Mouse (Mus musculus) lung, postnatal 0 days (tissue): ENCODE results near the gene Map3k4. TPM values are rescaled to one million over a fixed set of nuclear protein-coding genes. Genes with fewer than 3 reads are reported as not detected.

Source experiments
- ATAC-seq: fragments of 200-750 bp; cut with Nextera tagmentation; 2 replicates; pipeline ENCODE4 v1.8.0; 2017; ENCODE audit warnings: moderate library complexity
- DNase-seq: peaks from one replicate; pipeline ENCODE4 v3.0.0-alpha.2; 2016; ENCODE audit warnings: low spot score
- H3K27ac ChIP-seq: fragments of 300-500 bp; sonication (generic); 2 replicates; pipeline ENCODE4 v1.5.1; 2014; ENCODE audit warnings: antibody characterized with exemption, mild to moderate bottlenecking, low read length, mixed read lengths
- H3K27me3 ChIP-seq: fragments of 300-500 bp; sonication (generic); replicated peaks from 2 replicates; pipeline ENCODE4 v1.6.1; 2014; ENCODE audit warnings: low read length, mixed read lengths; ENCODE audit not compliant: insufficient read depth
- H3K36me3 ChIP-seq: fragments of 300-500 bp; sonication (generic); 2 replicates; pipeline ENCODE4 v1.6.1; 2014; ENCODE audit warnings: low read length, mixed read lengths; ENCODE audit not compliant: insufficient read depth
- H3K4me1 ChIP-seq: fragments of 300-500 bp; sonication (generic); 2 replicates; pipeline ENCODE4 v1.6.1; 2014; ENCODE audit warnings: antibody characterized with exemption, low read depth, low read length, mixed read lengths; ENCODE audit not compliant: insufficient read depth
- H3K4me2 ChIP-seq: fragments of 300-500 bp; sonication (generic); replicated peaks from 2 replicates; pipeline ENCODE4 v1.6.1; 2014; ENCODE audit warnings: low read depth, mild to moderate bottlenecking, low read length, moderate library complexity, mixed read lengths
- H3K4me3 ChIP-seq: fragments of 300-500 bp; sonication (generic); 2 replicates; pipeline ENCODE4 v1.5.1; 2014; ENCODE audit warnings: low read depth, low read length
- H3K9ac ChIP-seq: fragments of 300-500 bp; sonication (generic); replicated peaks from 2 replicates; pipeline ENCODE4 v1.6.1; 2014; ENCODE audit warnings: low read depth, mild to moderate bottlenecking
- H3K9me3 ChIP-seq: fragments of 300-500 bp; sonication (generic); 2 replicates; pipeline ENCODE4 v1.6.1; 2016; ENCODE audit warnings: low read length, mixed read lengths
- CTCF ChIP-seq: IDR thresholded peaks from 2 replicates; pipeline ENCODE4 v1.5.1; 2016; ENCODE audit warnings: antibody characterized with exemption, mild to moderate bottlenecking
- EP300 ChIP-seq: IDR thresholded peaks from 2 replicates; pipeline ENCODE4 v1.6.1; 2016; ENCODE audit warnings: antibody characterized with exemption, mild to moderate bottlenecking, control low read depth
- WGBS: fragments of 180-500 bp; shearing (Covaris S2); extraction: QIAGEN DNeasy Blood & Tissue Kit; methylation state at CpG from one replicate; pipeline ENCODE4 v1.1.7; 2014; 5-methylcytosine and 5-hydroxymethylcytosine counted together
- polyA plus RNA-seq: library from polyadenylated mRNA; unstranded; fragments of >200 nt; fragmentation: Nextera tagmentation; extraction: Ambion mirVana; gene quantifications from 2 replicates; pipeline ENCODE4 v1.2.1, GENCODE M21; 2015

The Map3k4 gene
- polyA plus RNA-seq, 1 experiment from 2014 or later: 32.5 TPM

- DNase-seq (no peak), ATAC-seq (no peak)
- no peaks in the 10 kb centered on the region for H3K4me1 ChIP-seq
- no peaks in the 10 kb centered on the region for H3K36me3 ChIP-seq
- no peaks in the 10 kb centered on the region for H3K9me3 ChIP-seq
- TF ChIP-seq CTCF: no peak
- no peak for TF ChIP-seq EP300
- H3K27me3 ChIP-seq: no peaks in the 10 kb centered on the region
- no peak overlapping the region for H3K9ac ChIP-seq
- H3K4me2 ChIP-seq: no peak overlapping the region
- WGBS: 84% methylated on average over 9 of the region's 9 CpGs
- no peak overlapping the region for H3K4me3 ChIP-seq
- no peak overlapping the region for H3K27ac ChIP-seq
Observed at GRCm38 (mm10) chr17:12309493-12309892, 9.1 kb downstream of the Map3k4 start.

DNA sequence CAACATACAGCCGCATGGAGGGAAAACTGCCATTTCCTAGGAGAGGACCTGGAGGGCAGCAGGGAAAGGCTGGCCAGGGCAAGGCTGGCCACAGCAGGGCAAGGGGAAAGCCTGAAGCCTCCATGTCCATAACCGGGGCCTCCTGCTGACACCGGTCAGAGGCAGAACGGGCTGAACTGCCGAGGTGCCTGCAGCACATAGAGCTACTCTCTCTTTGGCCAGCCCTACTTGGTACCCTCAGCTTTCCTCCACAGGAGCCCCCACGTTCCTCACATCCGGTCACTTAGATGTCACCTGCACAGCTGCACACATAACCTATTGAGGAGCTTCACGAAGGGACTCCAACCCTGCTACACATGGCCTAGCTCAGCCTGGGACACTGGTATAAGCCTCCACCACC lies 9.5 kb downstream of the Map3k4 start:
- Histone ChIP-seq H3K9ac (no peak overlapping the region), H3K27me3 (no peaks in the 10 kb centered on the region), H3K4me3 (no peak overlapping the region), H3K9me3 (no peaks in the 10 kb centered on the region), H3K4me2 (no peak overlapping the region), H3K36me3 (no peaks in the 10 kb centered on the region), H3K4me1 (no peaks in the 10 kb centered on the region), H3K27ac (no peak overlapping the region)
- DNase-seq (no peak), ATAC-seq (no peak)
- TF ChIP-seq EP300 (no peak), CTCF (no peak)
- 83% methylated on average over 8 of the region's 8 CpGs for WGBS

DNA sequence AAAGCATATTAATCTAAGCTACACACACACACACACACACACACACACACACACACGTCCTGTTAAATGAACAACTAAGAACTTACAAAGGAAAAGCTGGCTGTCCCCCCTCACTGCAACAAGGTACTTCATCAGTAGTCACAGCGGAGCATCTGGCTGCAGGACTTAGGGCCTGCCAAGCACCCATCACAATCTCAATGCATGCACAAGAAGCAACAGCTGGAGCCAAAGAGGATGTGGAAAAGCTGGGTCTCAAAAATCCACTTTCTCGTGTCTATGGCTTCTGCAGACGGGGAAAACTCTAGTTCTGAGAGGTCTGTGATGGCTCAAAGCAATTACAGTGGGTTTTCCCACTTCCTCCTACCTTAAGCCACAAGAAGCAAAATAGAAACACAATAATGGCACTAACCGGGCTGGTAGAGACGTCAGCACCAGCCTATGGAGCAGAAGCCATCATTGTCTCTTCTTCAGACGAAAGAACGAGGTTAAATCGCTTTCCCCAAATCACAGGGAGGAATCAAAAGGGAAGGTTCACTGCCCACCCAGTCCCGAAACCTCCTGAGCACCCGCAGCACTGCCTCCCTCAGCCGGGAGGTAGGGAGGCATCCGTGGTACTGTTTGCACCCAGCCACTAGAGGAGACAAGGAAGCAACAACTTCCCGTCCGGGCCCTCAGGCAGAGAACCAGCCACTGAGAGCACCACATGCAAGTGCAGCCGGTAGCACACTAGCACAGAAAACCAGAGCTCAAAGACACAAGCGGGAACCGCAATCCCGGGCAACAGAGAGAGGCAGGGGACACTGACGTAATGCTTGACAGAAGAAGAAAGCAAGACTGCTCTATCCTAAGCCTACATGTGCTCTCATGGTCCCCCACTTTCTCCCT lies 11.1 kb downstream of the Map3k4 start:
- no peak for DNase-seq
- Histone ChIP-seq H3K9me3 (no peaks in the 10 kb centered on the region), H3K4me1 (no peaks in the 10 kb centered on the region), H3K27ac (no peak overlapping the region), H3K4me2 (no peak overlapping the region), H3K4me3 (no peak overlapping the region), H3K27me3 (no peaks in the 10 kb centered on the region), H3K9ac (no peak overlapping the region), H3K36me3 (no peaks in the 10 kb centered on the region)
- no peak for ATAC-seq
- WGBS: 68% methylated on average over 20 of the region's 20 CpGs
- TF ChIP-seq CTCF (peak; percentile 19; the same call in 1 of the 2 replicates), EP300 (no peak)

DNA sequence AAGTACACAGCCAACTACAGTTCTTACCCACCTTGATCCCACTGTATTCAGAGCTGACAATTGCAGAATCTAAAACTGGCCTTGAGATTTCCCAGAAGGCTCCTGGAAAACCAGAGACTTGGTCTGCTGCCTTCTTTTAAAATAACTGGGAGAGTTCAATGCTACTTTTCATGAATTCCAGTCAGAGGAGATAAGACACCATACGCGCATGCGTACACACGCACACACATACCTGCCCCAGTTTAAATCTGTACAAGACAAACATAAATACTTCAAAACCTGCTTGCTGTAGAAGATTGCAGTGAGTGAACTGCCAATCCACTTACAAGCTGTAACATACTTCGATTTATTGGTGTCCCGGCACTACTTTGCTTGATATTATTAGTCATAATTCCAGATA lies 13.9 kb downstream of the Map3k4 start:
- Histone ChIP-seq H3K9ac (no peak overlapping the region), H3K27ac (no peak overlapping the region), H3K4me2 (no peak overlapping the region), H3K4me3 (no peak overlapping the region), H3K9me3 (no peaks in the 10 kb centered on the region), H3K27me3 (no peaks in the 10 kb centered on the region), H3K4me1 (no peaks in the 10 kb centered on the region; the same call in 1 of the 2 replicates), H3K36me3 (no peaks in the 10 kb centered on the region)
- WGBS: 67% methylated on average over 6 of the region's 6 CpGs
- DNase-seq (no peak), ATAC-seq (no peak)
- no peak for TF ChIP-seq EP300
- TF ChIP-seq CTCF: no peak

GRCm38 (mm10) chr17:12300896-12301706 lies 17.5 kb downstream of the Map3k4 start:
- no peak overlapping the region for H3K9ac ChIP-seq
- H3K36me3 ChIP-seq: no peaks in the 10 kb centered on the region
- H3K4me1 ChIP-seq: peaks cover 13% of the 10 kb centered on the region; the same call in 1 of the 2 replicates
- H3K9me3 ChIP-seq: no peaks in the 10 kb centered on the region
- ATAC-seq (peak; percentile 80), DNase-seq (peak; percentile 80)
- H3K4me2 ChIP-seq: no peak overlapping the region
- no peak overlapping the region for H3K4me3 ChIP-seq
- WGBS: 56% methylated on average over 3 of the region's 3 CpGs
- no peaks in the 10 kb centered on the region for H3K27me3 ChIP-seq
- TF ChIP-seq EP300 (no peak), CTCF (peak; percentile 96)
- peak overlapping the region; percentile 45; the same call in 1 of the 2 replicates for H3K27ac ChIP-seq

DNA sequence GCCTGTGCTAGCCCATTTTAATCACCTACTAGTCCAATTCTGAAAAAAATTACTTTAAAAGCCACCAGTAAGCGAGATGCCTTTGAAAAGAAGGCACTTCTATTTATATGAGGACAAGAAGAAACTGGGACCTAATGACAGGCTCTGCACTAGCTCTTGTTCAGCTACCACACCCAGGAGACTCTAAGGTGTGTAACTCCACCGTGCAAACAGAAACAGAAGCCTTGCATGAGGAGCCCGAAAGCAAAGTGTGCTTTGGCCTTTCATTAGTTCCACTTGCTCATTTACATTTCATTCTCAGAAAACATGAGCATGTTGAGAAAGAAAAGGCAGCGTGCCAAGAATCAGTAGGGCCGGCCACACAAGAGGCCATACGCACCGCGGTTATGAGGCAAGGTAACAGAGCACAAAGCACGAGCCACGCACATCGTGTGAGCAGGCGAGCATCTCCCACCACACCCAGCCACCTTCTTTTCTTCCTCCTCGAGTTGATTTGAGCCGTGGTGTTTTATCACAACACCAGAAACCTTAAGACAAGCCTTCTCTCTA lies 18.4 kb downstream of the Map3k4 start:
- Histone ChIP-seq H3K9me3 (no peaks in the 10 kb centered on the region), H3K27ac (peak overlapping the region; percentile 45), H3K27me3 (no peaks in the 10 kb centered on the region), H3K4me3 (no peak overlapping the region), H3K4me2 (no peak overlapping the region; the same call in 1 of the 2 replicates), H3K4me1 (peaks cover 13% of the 10 kb centered on the region; the same call in 1 of the 2 replicates), H3K36me3 (no peaks in the 10 kb centered on the region), H3K9ac (no peak overlapping the region)
- 41% methylated on average over 14 of the region's 14 CpGs for WGBS
- ATAC-seq: peak; percentile 74
- no peak for TF ChIP-seq EP300
- TF ChIP-seq CTCF: no peak
- peak; percentile 87 for DNase-seq
